Mouse (Mus musculus) lung, embryonic 16.5 days (tissue): Measurements from ENCODE around the gene Mrm3. TPM values are rescaled to one million over a fixed set of nuclear protein-coding genes. Genes with fewer than 3 reads are reported as not detected.

ENCODE experiments used
- ATAC-seq: fragments of 200-750 bp; cut with Nextera tagmentation; 2 replicates; pipeline ENCODE4 v1.8.0; 2017; ENCODE audit warnings: low read depth, mild to moderate bottlenecking, moderate library complexity
- H3K27ac ChIP-seq: fragments of 300-500 bp; sonication (generic); 2 replicates; pipeline ENCODE4 v1.5.1; 2014; ENCODE audit warnings: mild to moderate bottlenecking, control low read depth, low read length
- H3K27me3 ChIP-seq: fragments of 300-500 bp; sonication (generic); 2 replicates; pipeline ENCODE4 v1.6.1; 2014; ENCODE audit warnings: low read depth, low read length, mixed read lengths; ENCODE audit not compliant: control insufficient read depth, insufficient read depth
- H3K36me3 ChIP-seq: fragments of 300-500 bp; sonication (generic); 2 replicates; pipeline ENCODE4 v1.6.1; 2014; ENCODE audit warnings: low read length; ENCODE audit not compliant: control insufficient read depth, insufficient read depth
- H3K4me1 ChIP-seq: fragments of 300-500 bp; sonication (generic); replicated peaks from 2 replicates; pipeline ENCODE4 v1.6.1; 2014; ENCODE audit warnings: low read length, mixed read lengths; ENCODE audit not compliant: control insufficient read depth, insufficient read depth
- H3K4me2 ChIP-seq: fragments of 300-500 bp; sonication (generic); 2 replicates; pipeline ENCODE4 v1.6.1; 2014; ENCODE audit warnings: low read depth, low read length, control low read depth
- H3K4me3 ChIP-seq: fragments of 300-500 bp; sonication (generic); 2 replicates; pipeline ENCODE4 v1.5.1; 2014; ENCODE audit warnings: mild to moderate bottlenecking, low read length, control low read depth
- H3K9ac ChIP-seq: fragments of 300-500 bp; sonication (generic); 2 replicates; pipeline ENCODE4 v1.6.1; 2014; ENCODE audit warnings: low read length, control low read depth
- H3K9me3 ChIP-seq: fragments of 300-500 bp; sonication (generic); 2 replicates; pipeline ENCODE4 v1.6.1; 2016; ENCODE audit warnings: low read length; ENCODE audit not compliant: control insufficient read depth
- WGBS: fragments of 180-500 bp; shearing (Covaris S2); extraction: QIAGEN DNeasy Blood & Tissue Kit; methylation state at CpG from one replicate; pipeline ENCODE4 v1.1.7; 2014; 5-methylcytosine and 5-hydroxymethylcytosine counted together
- polyA plus RNA-seq: library from polyadenylated mRNA; unstranded; fragments of >200 nt; fragmentation: Nextera tagmentation; extraction: Ambion mirVana; gene quantifications from 2 replicates; pipeline ENCODE4 v1.2.1, GENCODE M21; 2015

Mrm3 gene
- polyA plus RNA-seq, 1 experiment from 2014 or later, result 18.6 TPM

GRCm38 (mm10) chr11:76279971-76280370, 36.5 kb downstream of the Mrm3 start:
- no peak overlapping the region for H3K9ac ChIP-seq
- H3K9me3 ChIP-seq, result peaks cover 4% of the 10 kb centered on the region; the same call in 1 of the 2 replicates
- no peaks in the 10 kb centered on the region for H3K36me3 ChIP-seq
- no peak for ATAC-seq
- no peak overlapping the region for H3K4me3 ChIP-seq
- WGBS, result 64% methylated on average over 2 of the region's 2 CpGs
- no peaks in the 10 kb centered on the region for H3K27me3 ChIP-seq
- H3K4me1 ChIP-seq, result peaks cover 2% of the 10 kb centered on the region; the same call in 1 of the 2 replicates
- no peak overlapping the region for H3K4me2 ChIP-seq
- H3K27ac ChIP-seq, result no peak overlapping the region

DNA sequence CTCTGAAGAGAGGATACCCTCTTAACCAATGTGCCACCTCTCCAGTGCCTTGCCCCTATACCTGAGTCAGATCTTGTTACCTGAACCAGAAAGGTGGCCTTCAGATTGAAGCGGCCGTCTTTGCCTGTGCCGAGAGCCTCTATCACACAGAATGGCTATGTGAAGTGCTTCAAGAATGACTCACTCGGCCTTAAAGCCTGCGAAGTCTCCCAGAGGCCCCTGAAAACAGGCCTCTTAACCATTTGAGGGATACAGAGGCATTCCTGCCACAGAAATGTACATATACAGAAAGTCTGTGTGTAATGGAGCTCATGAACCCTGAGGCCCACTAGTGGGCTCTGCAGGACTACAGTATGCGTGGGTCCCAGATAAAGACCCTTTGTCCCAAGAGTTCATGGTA, 40.3 kb downstream of the Mrm3 start:
- Histone ChIP-seq H3K9ac (no peak overlapping the region), H3K36me3 (no peaks in the 10 kb centered on the region), H3K27me3 (no peaks in the 10 kb centered on the region), H3K9me3 (peaks cover 4% of the 10 kb centered on the region; the same call in 1 of the 2 replicates), H3K4me2 (no peak overlapping the region), H3K27ac (no peak overlapping the region), H3K4me3 (no peak overlapping the region), H3K4me1 (peaks cover 21% of the 10 kb centered on the region)
- ATAC-seq, result no peak; the same call in 1 of the 2 replicates
- 69% methylated on average over 6 of the region's 6 CpGs for WGBS

DNA sequence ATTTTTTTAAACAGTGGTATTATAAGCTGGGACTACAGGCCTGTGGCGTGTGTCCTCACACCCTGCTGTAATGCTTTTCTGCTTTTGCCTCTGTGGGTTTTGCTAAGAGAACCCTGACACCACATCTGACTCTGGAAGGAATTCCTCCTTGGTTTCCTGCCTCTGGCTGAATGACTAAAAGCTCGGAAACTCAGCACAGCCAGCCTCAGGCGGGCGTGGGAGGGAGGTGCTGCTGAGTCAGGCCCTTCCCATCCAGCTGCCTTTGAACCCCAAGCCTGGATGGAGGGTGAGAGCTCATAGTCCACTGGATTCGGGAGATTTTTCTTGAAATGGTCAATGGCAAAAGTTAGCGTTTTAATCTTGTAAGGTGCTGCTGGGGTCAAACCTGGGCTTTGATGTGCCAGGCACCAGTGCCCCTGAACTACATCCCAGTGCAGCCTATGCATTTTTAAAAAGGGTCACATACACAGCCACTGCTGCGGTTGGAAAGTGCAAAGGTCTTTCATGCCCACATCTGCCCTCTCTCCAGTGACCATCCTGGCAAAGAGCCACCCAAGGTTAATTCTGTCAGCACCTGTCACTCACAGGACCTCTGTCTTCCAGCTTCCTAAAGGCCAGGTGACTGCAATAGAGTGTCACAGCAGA, 42.0 kb downstream of the Mrm3 start:
- no peaks in the 10 kb centered on the region for H3K36me3 ChIP-seq
- no peaks in the 10 kb centered on the region for H3K27me3 ChIP-seq
- no peak overlapping the region for H3K9ac ChIP-seq
- H3K4me2 ChIP-seq, result no peak overlapping the region
- H3K4me1 ChIP-seq, result peaks cover 21% of the 10 kb centered on the region
- whole genome bisulfite sequencing, result 40% methylated on average over 7 of the region's 7 CpGs
- H3K27ac ChIP-seq, result no peak overlapping the region
- ATAC-seq, result no peak
- no peak overlapping the region for H3K4me3 ChIP-seq
- H3K9me3 ChIP-seq, result peaks cover 4% of the 10 kb centered on the region; the same call in 1 of the 2 replicates

DNA sequence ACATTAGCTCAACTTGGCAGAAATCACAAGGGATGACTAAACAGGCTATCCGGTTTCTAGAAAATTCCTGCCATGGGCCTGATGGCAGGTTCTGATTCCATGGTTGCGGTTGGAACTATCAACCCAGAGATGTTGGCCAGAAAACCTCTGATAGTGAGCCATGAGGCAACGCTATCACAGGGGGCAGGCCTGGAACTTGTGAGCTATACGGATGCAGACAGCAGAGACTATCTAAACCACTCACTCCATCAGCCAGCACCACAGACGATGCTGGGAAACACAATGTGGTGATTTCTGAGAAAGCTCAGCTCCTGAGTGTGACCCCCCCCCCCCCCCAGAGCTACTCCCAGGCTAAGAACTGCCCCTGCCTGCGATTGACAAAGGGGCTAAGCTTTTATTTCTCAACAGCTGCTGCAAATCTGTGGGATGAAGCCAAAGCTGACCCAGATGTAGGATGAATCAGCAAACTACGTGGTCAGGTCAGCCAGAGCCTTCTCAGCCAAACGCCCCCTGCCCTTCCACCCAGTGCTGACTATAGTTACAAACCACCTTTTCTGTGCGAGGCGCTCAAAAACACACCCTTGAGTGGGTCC, 43.1 kb downstream of the Mrm3 start:
- Histone ChIP-seq H3K27me3 (no peaks in the 10 kb centered on the region), H3K9me3 (peaks cover 4% of the 10 kb centered on the region; the same call in 1 of the 2 replicates), H3K4me2 (no peak overlapping the region), H3K36me3 (no peaks in the 10 kb centered on the region), H3K4me1 (peaks cover 21% of the 10 kb centered on the region), H3K4me3 (no peak overlapping the region), H3K27ac (no peak overlapping the region), H3K9ac (no peak overlapping the region)
- ATAC-seq, result peak; percentile 40; the same call in 1 of the 2 replicates
- 38% methylated on average over 10 of the region's 10 CpGs for WGBS

DNA sequence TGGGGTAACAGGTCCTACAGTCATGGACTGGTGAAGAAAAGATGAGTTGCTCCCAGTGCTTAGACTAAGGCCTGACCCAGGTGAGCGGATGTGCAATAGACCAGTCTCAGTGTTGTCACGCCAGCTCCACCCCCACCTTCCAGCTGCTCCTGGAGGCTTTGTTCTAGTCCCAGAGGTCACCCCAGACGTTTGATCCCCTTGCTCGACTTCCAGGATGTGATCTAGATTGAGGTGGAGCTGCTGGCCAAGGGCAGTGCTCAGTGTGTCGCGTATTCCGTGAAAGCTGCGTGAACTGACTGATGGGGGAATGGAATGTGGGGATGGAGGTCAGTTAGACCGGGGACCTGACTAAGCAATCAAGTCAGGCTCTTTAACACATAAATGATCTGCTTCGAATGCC, 43.8 kb downstream of the Mrm3 start:
- WGBS, result 34% methylated on average over 10 of the region's 10 CpGs
- no peak overlapping the region for H3K4me2 ChIP-seq
- no peak overlapping the region for H3K27ac ChIP-seq
- ATAC-seq, result no peak
- H3K9ac ChIP-seq, result no peak overlapping the region
- no peak overlapping the region for H3K4me3 ChIP-seq
- no peaks in the 10 kb centered on the region for H3K27me3 ChIP-seq
- peaks cover 4% of the 10 kb centered on the region; the same call in 1 of the 2 replicates for H3K9me3 ChIP-seq
- H3K36me3 ChIP-seq, result no peaks in the 10 kb centered on the region
- peaks cover 28% of the 10 kb centered on the region for H3K4me1 ChIP-seq

DNA sequence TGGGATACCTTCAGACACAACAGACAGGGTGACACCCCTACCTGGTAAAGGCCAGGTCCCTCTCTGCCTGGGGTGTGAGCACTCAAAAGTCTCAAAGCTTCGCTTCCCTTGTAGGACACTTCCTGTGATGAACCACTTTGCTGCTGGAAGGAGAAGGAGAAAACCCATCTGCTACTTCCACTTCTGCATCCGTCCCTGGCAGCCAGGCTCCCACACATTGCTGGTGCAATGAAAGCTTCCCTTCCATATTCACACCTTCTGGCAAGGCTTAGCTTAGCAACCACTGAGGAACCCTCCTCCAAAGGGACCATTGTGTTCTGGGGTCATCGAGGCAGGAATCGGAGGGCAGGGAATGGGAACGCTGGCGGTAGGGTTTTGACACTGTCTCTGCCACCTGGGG, 45.1 kb downstream of the Mrm3 start:
- ATAC-seq, result no peak
- Histone ChIP-seq H3K4me3 (no peak overlapping the region), H3K9ac (no peak overlapping the region), H3K9me3 (peaks cover 2% of the 10 kb centered on the region; the same call in 1 of the 2 replicates), H3K27ac (no peak overlapping the region), H3K4me2 (no peak overlapping the region), H3K4me1 (peaks cover 39% of the 10 kb centered on the region), H3K27me3 (no peaks in the 10 kb centered on the region), H3K36me3 (no peaks in the 10 kb centered on the region)
- WGBS, result 89% methylated on average over 6 of the region's 6 CpGs

DNA sequence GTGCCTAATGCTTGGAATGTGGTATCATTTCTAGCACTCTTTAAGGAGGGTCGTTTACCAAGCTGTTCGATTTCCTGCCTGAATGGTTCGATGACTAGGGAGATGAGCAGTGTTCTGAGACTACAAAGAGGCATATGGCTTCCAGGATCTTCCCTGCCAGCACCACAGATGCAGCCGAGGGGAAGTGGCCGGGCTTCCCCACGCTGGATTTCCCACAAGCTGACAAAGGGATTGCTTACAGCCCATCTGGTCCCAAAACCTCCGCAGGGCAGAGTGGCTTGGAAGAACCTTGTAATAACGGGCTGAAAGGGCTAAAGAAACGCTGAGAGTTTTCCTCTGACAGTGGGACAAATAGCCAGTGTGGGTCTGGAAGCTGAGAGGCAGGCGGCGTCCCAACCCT, 46.9 kb downstream of the Mrm3 start:
- H3K36me3 ChIP-seq, result no peaks in the 10 kb centered on the region
- H3K4me3 ChIP-seq, result no peak overlapping the region
- peak overlapping the region; percentile 9; the same call in 1 of the 2 replicates for H3K27ac ChIP-seq
- H3K9ac ChIP-seq, result no peak overlapping the region
- WGBS, result 44% methylated on average over 11 of the region's 11 CpGs
- peaks cover 50% of the 10 kb centered on the region for H3K4me1 ChIP-seq
- no peaks in the 10 kb centered on the region for H3K9me3 ChIP-seq
- no peak for ATAC-seq
- H3K27me3 ChIP-seq, result no peaks in the 10 kb centered on the region
- no peak overlapping the region for H3K4me2 ChIP-seq

GRCm38 (mm10) chr11:76291960-76292359, 48.4 kb downstream of the Mrm3 start:
- peaks cover 39% of the 10 kb centered on the region for H3K4me1 ChIP-seq
- WGBS, result 48% methylated on average over 4 of the region's 4 CpGs
- no peaks in the 10 kb centered on the region for H3K36me3 ChIP-seq
- no peaks in the 10 kb centered on the region for H3K9me3 ChIP-seq
- peak overlapping the region; percentile 89 for H3K27ac ChIP-seq
- ATAC-seq, result peak; percentile 59
- H3K27me3 ChIP-seq, result no peaks in the 10 kb centered on the region
- no peak overlapping the region for H3K4me3 ChIP-seq
- H3K9ac ChIP-seq, result peak overlapping the region; percentile 44; the same call in 1 of the 2 replicates
- peak overlapping the region; percentile 34 for H3K4me2 ChIP-seq

DNA sequence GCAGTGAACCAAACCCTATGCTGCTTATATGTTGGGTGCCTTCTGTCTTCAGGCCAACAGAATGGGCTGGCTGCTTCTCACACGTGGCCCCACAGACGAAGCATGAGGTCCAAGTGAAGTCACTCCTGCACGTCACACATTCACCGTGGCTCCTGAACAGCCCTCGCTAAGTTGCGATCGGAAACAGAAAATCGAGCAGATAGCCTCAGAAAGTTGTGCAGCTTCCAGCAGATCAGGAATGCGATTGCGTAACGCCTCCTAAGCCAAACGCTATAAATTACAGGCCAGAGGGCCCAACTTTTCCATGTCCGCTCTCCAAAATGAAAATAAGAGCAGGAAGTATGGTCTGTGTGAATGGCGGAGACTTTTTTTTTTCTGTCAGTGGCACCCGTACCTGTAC, 48.9 kb downstream of the Mrm3 start:
- WGBS, result 21% methylated on average over 15 of the region's 15 CpGs
- Histone ChIP-seq H3K36me3 (no peaks in the 10 kb centered on the region), H3K27ac (peak overlapping the region; percentile 89), H3K4me3 (peak overlapping the region; percentile 3; the same call in 1 of the 2 replicates), H3K9ac (peak overlapping the region; percentile 44; the same call in 1 of the 2 replicates), H3K4me2 (peak overlapping the region; percentile 34), H3K9me3 (no peaks in the 10 kb centered on the region), H3K27me3 (no peaks in the 10 kb centered on the region), H3K4me1 (peaks cover 34% of the 10 kb centered on the region)
- ATAC-seq, result peak; percentile 76
